Mouse (Mus musculus): ENCODE measurements around the gene Trim41. TPM values are rescaled to one million over a fixed set of nuclear protein-coding genes. Genes with fewer than 3 reads are reported as not detected.
A peak's percentile ranks its signal among the peaks of the same experiment; 100 is the strongest.

Gene Trim41
- total and polyA plus RNA-seq, 2 experiments = 11.4 to 18.2 TPM

- peak overlapping the region; percentile 81 for H3K4me3 ChIP-seq (ENCODE audit: insufficient read depth, low read depth, low read length)
- H3K27ac ChIP-seq (replicated peaks; ENCODE audit: insufficient read depth, low read depth, low read length) = peak overlapping the region; percentile 36; the same call in 1 of the 2 replicates
- peaks cover 28% of the 10 kb centered on the region for H3K4me1 ChIP-seq (ENCODE audit: control insufficient read depth, insufficient read depth, low read length)
- TF ChIP-seq CTCF (IDR thresholded peaks at IDR 0.05; ENCODE audit: low read depth, low read length) (no peak), POLR2A (IDR thresholded peaks at IDR 0.05; ENCODE audit: extremely low read depth, insufficient read depth, low read length) (no peak)
- peaks cover 13% of the 10 kb centered on the region for H3K79me2 ChIP-seq (ENCODE audit: control insufficient read depth, insufficient read depth, low read length)
- DNase-seq (ENCODE audit: extremely low read depth, low read depth, low spot score) = no peak
- peak overlapping the region; percentile 84 for H3K9ac ChIP-seq (ENCODE audit: low read depth, low read length)
- H3K36me3 ChIP-seq (ENCODE audit: control insufficient read depth, insufficient read depth, low read length) = peaks cover 10% of the 10 kb centered on the region
- H3K27me3 ChIP-seq (ENCODE audit: control insufficient read depth, insufficient read depth, low read length) = no peaks in the 10 kb centered on the region
- WGBS = 3% methylated on average over 23 of the region's 23 CpGs
Measured at GRCm38 (mm10) chr11:48816281-48816781, 822 bp downstream of the Trim41 start.

DNA sequence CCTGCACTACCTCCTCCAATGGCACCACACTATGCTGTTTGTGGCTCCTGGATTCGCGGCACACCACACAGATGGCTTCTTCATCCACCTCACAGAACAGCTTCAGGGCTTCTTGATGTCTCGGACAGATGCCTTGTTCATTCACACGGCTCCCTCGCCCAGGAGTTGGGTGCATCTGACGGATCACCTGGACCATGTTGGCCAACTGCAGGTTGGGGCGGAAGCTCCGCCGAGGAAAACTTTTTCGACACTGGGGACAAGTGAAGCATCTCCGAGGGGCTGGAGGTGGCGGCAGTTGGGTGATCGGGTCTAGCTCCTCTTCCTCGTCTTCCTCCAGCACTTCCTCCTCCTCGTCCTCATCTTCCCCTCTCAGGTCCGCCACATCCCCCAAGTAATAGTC, 1.3 kb downstream of the Trim41 start:
- no peak for TF ChIP-seq POLR2A (IDR thresholded peaks at IDR 0.05; ENCODE audit: extremely low read depth, insufficient read depth, low read length)
- peak overlapping the region; percentile 84 for H3K9ac ChIP-seq (ENCODE audit: low read depth, low read length)
- no peaks in the 10 kb centered on the region for H3K27me3 ChIP-seq (ENCODE audit: control insufficient read depth, insufficient read depth, low read length)
- no peak for DNase-seq (ENCODE audit: extremely low read depth, low read depth, low spot score)
- H3K27ac ChIP-seq (replicated peaks; ENCODE audit: insufficient read depth, low read depth, low read length) = peak overlapping the region; percentile 14; the same call in 1 of the 2 replicates
- H3K36me3 ChIP-seq (ENCODE audit: control insufficient read depth, insufficient read depth, low read length) = peaks cover 15% of the 10 kb centered on the region
- H3K79me2 ChIP-seq (ENCODE audit: control insufficient read depth, insufficient read depth, low read length) = peaks cover 13% of the 10 kb centered on the region
- peaks cover 28% of the 10 kb centered on the region for H3K4me1 ChIP-seq (ENCODE audit: control insufficient read depth, insufficient read depth, low read length)
- H3K4me3 ChIP-seq (ENCODE audit: insufficient read depth, low read depth, low read length) = peak overlapping the region; percentile 81
- WGBS = 61% methylated on average over 16 of the region's 16 CpGs

GRCm38 (mm10) chr11:48813782-48814181, 3.4 kb downstream of the Trim41 start:
- Histone ChIP-seq H3K4me1 (ENCODE audit: control insufficient read depth, insufficient read depth, low read length) (peaks cover 24% of the 10 kb centered on the region), H3K4me3 (ENCODE audit: insufficient read depth, low read depth, low read length) (no peak overlapping the region; the same call in 1 of the 2 replicates), H3K79me2 (ENCODE audit: control insufficient read depth, insufficient read depth, low read length) (peaks cover 13% of the 10 kb centered on the region), H3K27me3 (ENCODE audit: control insufficient read depth, insufficient read depth, low read length) (no peaks in the 10 kb centered on the region), H3K27ac (replicated peaks; ENCODE audit: insufficient read depth, low read depth, low read length) (peak overlapping the region; percentile 65), H3K36me3 (ENCODE audit: control insufficient read depth, insufficient read depth, low read length) (peaks cover 29% of the 10 kb centered on the region), H3K9ac (ENCODE audit: low read depth, low read length) (no peak overlapping the region)
- TF ChIP-seq POLR2A (IDR thresholded peaks at IDR 0.05; ENCODE audit: extremely low read depth, insufficient read depth, low read length) (no peak), CTCF (IDR thresholded peaks at IDR 0.05; ENCODE audit: low read depth, low read length) (no peak)
- peak; percentile 91 for DNase-seq (ENCODE audit: extremely low read depth, low read depth, low spot score)

DNA sequence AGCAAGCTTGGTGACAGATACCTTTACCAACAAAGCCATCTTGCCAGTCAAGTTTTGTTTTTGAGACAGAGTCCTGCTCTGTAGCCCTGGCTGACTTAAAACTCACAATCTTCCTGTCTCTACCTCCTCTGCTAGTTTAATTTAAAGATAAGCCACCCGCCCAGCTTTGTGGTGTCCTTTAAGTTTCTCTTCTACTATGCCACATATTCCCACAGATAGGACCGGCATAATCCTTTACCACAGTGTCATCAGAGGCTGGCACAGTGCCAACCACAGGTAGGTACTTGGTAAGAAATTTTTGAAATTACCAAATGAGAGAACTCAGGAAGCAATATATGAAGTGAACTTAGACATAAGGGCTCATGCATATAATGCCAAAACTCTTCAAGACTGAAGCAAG, 7.0 kb downstream of the Trim41 start:
- no peak for DNase-seq (ENCODE audit: extremely low read depth, low read depth, low spot score)
- TF ChIP-seq CTCF (IDR thresholded peaks at IDR 0.05; ENCODE audit: low read depth, low read length) = no peak
- TF ChIP-seq POLR2A (IDR thresholded peaks at IDR 0.05; ENCODE audit: extremely low read depth, insufficient read depth, low read length) = no peak
- H3K4me1 ChIP-seq (ENCODE audit: control insufficient read depth, insufficient read depth, low read length) = peaks cover 16% of the 10 kb centered on the region
- H3K27me3 ChIP-seq (ENCODE audit: control insufficient read depth, insufficient read depth, low read length) = no peaks in the 10 kb centered on the region
- H3K9ac ChIP-seq (ENCODE audit: low read depth, low read length) = no peak overlapping the region
- peaks cover 6% of the 10 kb centered on the region; the same call in 1 of the 2 replicates for H3K79me2 ChIP-seq (ENCODE audit: control insufficient read depth, insufficient read depth, low read length)
- no peak overlapping the region for H3K4me3 ChIP-seq (ENCODE audit: insufficient read depth, low read depth, low read length)
- no peak overlapping the region for H3K27ac ChIP-seq (replicated peaks; ENCODE audit: insufficient read depth, low read depth, low read length)
- 60% methylated on average over 2 of the region's 2 CpGs for WGBS
- H3K36me3 ChIP-seq (ENCODE audit: control insufficient read depth, insufficient read depth, low read length) = peaks cover 54% of the 10 kb centered on the region

- Histone ChIP-seq H3K27me3 (ENCODE audit: control insufficient read depth, insufficient read depth, low read length) (no peaks in the 10 kb centered on the region), H3K79me2 (ENCODE audit: control insufficient read depth, insufficient read depth, low read length) (peaks cover 6% of the 10 kb centered on the region; the same call in 1 of the 2 replicates), H3K4me1 (ENCODE audit: control insufficient read depth, insufficient read depth, low read length) (peaks cover 11% of the 10 kb centered on the region), H3K9ac (ENCODE audit: low read depth, low read length) (no peak overlapping the region), H3K4me3 (ENCODE audit: insufficient read depth, low read depth, low read length) (no peak overlapping the region), H3K27ac (replicated peaks; ENCODE audit: insufficient read depth, low read depth, low read length) (no peak overlapping the region), H3K36me3 (ENCODE audit: control insufficient read depth, insufficient read depth, low read length) (peaks cover 59% of the 10 kb centered on the region)
- 55% methylated on average over 4 of the region's 4 CpGs for WGBS
- TF ChIP-seq CTCF (IDR thresholded peaks at IDR 0.05; ENCODE audit: low read depth, low read length) (no peak), POLR2A (IDR thresholded peaks at IDR 0.05; ENCODE audit: extremely low read depth, insufficient read depth, low read length) (no peak)
- DNase-seq (ENCODE audit: extremely low read depth, low read depth, low spot score) = no peak
Measured at GRCm38 (mm10) chr11:48809434-48809830, 7.7 kb downstream of the Trim41 start.

GRCm38 (mm10) chr11:48808737-48809433, 8.3 kb downstream of the Trim41 start:
- TF ChIP-seq POLR2A (IDR thresholded peaks at IDR 0.05; ENCODE audit: extremely low read depth, insufficient read depth, low read length) (no peak), CTCF (IDR thresholded peaks at IDR 0.05; ENCODE audit: low read depth, low read length) (no peak)
- H3K36me3 ChIP-seq (ENCODE audit: control insufficient read depth, insufficient read depth, low read length) = peaks cover 65% of the 10 kb centered on the region
- H3K4me3 ChIP-seq (ENCODE audit: insufficient read depth, low read depth, low read length) = no peak overlapping the region
- H3K79me2 ChIP-seq (ENCODE audit: control insufficient read depth, insufficient read depth, low read length) = peaks cover 6% of the 10 kb centered on the region; the same call in 1 of the 2 replicates
- no peaks in the 10 kb centered on the region for H3K27me3 ChIP-seq (ENCODE audit: control insufficient read depth, insufficient read depth, low read length)
- no peak overlapping the region for H3K27ac ChIP-seq (replicated peaks; ENCODE audit: insufficient read depth, low read depth, low read length)
- DNase-seq (ENCODE audit: extremely low read depth, low read depth, low spot score) = no peak
- peaks cover 7% of the 10 kb centered on the region for H3K4me1 ChIP-seq (ENCODE audit: control insufficient read depth, insufficient read depth, low read length)
- WGBS = 79% methylated on average over 16 of the region's 16 CpGs
- no peak overlapping the region for H3K9ac ChIP-seq (ENCODE audit: low read depth, low read length)

All from liver, adult 2 months (tissue).